Mouse (Mus musculus): ENCODE measurements around the gene D930020B18Rik. TPM values are rescaled to one million over a fixed set of nuclear protein-coding genes. Genes with fewer than 3 reads are reported as not detected.
A peak's percentile ranks its signal among the peaks of the same experiment; 100 is the strongest.

The D930020B18Rik gene
- total RNA-seq (2021) (not detected), polyA plus RNA-seq (2012; rRNA removed) (not detected in 2 replicates)
- long read RNA-seq, result 0 reads

DNA sequence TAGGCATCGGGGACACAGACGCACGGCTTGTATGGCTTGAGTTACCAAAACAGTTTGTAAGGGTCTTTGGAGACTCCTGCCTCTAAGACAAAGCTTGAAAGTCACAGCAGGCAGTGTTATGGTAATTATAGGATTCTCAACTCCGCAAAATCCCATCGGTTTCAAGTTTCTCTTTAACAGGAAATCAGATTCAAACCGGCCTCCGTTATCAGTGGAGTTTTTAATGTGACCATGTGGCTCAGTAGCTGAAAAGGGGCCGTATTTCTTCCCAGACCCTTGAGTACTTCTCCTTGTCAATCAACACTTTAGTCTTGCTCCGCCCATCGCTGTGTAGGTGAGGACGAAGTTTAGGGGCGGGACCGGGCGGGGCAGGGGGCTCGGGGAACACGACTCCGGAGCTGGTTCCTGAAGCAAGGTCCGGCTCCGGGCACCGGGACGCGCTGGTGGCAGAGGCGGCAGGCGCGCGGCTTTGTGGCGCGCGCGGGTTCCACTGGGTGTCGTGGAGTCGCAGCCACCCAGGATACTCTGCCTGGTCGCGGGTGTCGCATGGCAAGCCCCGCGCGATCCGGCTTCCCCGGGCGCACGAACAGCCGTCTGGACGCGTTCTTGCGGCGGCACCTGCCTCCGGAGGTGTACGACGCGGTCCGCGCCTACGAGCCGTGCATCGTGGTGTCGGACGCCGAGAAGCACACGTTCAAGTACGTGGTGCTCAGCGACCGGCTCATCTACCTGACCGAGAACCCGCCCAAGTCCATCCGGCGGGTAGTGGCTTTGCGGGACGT, at the start of gene D930020B18Rik:
TSS of gene D930020B18Rik (plus strand) at position 317 of the 782 bp plus-strand sequence.
- DNase-seq, result peak; percentile 18

DNA sequence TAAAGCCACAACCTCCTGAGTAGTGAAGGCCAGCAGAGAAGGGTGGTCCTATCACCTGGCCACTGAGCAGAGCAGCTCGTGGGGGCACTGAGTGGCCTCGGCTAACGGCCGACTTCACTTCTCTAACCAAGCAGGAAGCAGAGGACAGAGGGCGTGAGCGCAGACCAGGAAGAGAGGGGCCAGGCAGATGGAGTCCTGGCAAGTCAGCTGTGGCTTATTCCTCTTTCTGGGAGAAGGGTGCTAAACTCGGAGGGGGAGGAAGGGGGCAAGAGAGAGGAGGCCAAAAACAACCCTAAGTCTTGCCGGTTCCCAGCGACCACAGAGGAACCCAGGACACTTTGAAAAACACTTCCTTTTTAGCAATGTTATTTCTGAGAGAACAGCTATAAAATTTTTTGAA, 44.8 kb upstream of the D930020B18Rik start:
- no peak for DNase-seq

GRCm38 (mm10) chr10:121601272-121601671, 40.1 kb upstream of the D930020B18Rik start:
- DNase-seq, result no peak

- DNase-seq, result peak; percentile 39
Measured at GRCm38 (mm10) chr10:121603556-121603955, 37.8 kb upstream of the D930020B18Rik start.

- DNase-seq, result peak; percentile 34
Measured at GRCm38 (mm10) chr10:121604632-121605344, 36.6 kb upstream of the D930020B18Rik start.

DNA sequence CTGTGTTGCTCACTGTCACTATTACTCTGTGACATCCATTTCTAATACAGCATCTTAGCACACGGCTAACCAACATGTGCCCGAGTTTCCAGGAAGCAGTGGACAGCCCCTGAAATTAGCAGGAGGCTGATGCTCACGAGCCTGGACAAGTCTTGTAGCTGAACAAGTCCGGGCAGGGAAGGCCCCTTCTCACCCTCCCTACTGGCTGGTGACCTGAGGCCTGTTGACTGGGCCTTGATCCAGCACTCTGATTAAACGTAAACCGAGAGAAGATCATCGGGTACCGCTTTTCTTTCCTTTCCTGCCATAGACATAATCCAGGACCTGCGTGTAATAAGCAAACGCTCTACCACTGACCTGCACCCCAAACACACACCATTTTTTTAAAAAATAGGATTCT, 33.2 kb upstream of the D930020B18Rik start:
- DNase-seq, result no peak

GRCm38 (mm10) chr10:121611587-121611986, 29.8 kb upstream of the D930020B18Rik start:
- DNase-seq, result no peak

GRCm38 (mm10) chr10:121612448-121612847, 28.9 kb upstream of the D930020B18Rik start:
- DNase-seq, result no peak

GRCm38 (mm10) chr10:121613570-121613969, 27.8 kb upstream of the D930020B18Rik start:
- peak; percentile 24 for DNase-seq

DNA sequence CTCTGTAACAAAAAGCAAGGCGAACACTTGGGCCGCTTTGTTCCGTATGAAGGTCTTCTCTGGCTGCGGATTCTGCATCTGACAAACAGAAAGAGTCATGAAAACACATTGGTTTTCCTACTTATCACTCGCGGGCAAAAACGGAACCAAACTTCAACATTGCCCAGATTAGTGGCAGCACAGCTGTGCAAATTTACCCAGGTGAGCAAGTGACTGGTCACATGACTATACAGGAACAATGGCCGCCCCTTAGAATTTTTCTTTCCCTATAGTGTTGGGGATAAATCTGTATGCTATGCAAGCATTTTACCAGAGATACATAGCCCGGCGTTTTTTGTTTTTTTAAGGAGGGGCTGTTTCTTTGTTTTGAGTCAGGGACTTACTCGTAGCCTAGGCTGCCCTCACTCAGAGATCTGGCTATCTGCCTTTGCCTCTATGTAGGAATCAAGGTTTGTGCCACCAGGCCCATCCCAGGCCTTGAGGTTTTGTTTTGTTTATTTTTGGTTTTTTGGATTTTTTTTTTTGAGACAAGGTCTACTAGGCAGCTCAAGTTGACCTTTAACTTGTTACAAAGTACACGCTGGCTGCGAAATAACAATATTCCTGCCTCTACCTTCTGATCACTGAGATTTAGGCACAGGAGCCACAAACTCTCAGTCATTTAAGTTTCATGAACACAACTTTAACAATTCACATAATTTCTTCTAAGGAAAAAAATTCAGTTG, 26.1 kb upstream of the D930020B18Rik start:
- DNase-seq, result no peak

DNA sequence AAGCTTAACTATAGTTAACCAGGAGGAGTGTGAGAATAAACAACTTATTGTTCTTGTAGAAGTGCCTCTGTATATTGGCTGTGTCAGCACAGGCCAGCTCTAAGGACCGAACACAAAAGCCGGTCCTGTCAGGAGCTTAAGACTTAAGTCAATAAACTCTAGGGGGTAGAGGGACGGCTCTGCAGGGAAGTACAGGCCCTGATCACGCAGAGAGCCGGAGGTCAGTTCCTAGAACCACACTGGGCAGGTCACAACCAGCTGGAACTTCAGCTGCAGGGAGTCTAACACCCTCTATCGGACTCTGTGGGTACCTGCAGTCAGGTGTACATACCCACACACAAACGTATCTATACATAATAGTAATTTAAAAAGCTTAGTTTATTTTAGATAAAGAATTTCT, 25.5 kb upstream of the D930020B18Rik start:
- no peak for DNase-seq

GRCm38 (mm10) chr10:121622431-121622830, 19.0 kb upstream of the D930020B18Rik start:
- no peak for DNase-seq

DNA sequence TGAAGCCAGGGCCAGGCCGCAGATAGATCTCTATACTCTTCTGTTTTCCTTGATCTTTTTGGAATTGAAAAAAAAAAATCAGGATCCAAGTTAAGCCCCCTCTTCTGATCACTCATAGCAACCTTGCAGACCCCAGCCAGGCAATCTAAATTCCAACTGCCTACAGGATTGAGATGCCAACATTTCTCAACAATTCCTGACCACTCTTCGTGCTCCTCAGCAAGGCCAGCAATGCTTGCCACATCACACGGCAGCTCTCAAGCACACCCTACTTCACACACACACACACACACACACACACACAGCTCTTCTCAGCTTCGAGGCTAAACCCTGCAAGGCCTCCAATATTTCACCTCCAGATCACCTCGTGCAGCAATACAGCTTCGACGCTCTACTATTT, 17.7 kb upstream of the D930020B18Rik start:
- DNase-seq, result no peak

DNA sequence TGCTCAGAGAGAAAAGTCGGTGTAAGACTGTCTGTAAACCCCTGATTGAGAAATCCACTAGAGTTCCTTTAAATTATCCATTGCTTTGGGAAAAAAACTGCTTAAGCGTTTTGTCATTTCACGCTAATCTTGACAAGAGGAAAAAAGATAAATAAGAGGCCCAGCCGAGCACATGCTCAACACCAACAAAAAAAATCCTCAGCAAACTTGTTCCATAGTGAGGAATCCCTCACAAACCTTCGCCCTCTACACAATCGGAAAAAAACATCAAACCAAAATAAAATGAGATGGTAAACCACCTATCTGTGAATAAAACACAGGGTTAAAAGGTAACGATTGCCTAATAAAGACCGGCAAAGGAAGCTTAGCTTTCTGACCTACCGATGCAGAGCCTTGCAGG, 16.4 kb upstream of the D930020B18Rik start:
- no peak for DNase-seq

GRCm38 (mm10) chr10:121625407-121626185, 15.8 kb upstream of the D930020B18Rik start:
- DNase-seq, result no peak

DNA sequence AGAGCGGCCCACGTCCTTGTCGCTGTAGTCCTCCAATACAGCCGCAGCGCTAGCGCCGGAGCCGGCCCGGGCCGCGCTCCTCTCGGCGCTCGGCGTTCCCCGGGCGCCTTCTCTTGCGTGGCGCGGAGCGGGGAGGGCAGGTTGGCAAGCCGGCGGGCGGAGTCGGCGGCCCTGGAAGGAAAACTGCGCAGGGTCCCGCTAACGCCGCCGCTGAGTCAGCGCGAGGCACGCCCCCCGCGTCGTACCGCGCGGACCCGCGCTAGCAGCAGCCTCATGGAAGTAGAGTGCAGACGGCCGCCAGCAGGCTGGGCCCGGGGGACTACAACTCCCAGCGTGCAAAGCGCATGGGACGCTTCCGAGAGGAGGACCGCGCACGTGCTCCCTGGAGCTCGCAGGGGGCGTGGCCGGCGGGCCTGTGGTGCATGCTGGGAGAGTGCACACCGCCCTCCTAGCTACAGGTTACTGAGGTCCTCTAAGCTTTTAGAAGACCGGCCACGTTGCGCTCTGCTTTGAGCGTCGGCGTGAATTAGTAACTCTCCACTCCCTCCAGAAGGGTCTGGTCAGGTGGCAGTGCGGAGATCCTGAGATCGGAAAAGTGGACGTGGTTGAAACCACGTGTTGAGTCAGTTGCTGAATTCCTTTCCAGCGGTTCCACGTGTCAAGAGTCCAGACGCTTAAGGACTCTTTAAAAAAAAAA, 15.1 kb upstream of the D930020B18Rik start, which contains the start of gene Xpot:
TSS of gene Xpot (minus strand) at position 147 of the 697 bp plus-strand sequence.
- peak; percentile 99 for DNase-seq

GRCm38 (mm10) chr10:121627216-121627852, 14.1 kb upstream of the D930020B18Rik start:
- no peak for DNase-seq

GRCm38 (mm10) chr10:121628561-121629040, 12.8 kb upstream of the D930020B18Rik start:
- no peak for DNase-seq

DNA sequence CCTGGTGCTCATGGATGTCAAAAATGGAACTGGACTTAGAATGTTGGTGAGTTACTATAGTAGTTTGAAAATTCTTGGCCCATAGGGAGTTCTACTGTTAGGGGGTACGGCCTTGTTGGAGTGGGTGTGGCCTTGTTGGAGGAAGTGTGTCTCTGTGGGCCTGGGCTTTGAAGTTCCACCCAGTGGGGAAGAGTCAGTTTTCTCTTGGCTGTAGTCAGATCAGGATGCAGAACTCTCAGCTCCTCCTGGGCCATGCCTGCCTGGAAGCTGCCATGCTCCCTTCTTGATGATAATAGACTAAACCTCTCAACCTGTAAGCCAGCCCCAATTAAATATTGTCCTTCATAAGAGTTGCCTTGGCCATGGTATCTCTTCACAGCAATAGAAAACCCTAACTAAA, 7.2 kb upstream of the D930020B18Rik start:
- no peak for DNase-seq

- DNase-seq, result no peak
Measured at GRCm38 (mm10) chr10:121636276-121636675, 5.1 kb upstream of the D930020B18Rik start.

All from adrenal gland, adult 2 months (tissue).